Mouse (Mus musculus): ENCODE results near the gene Paqr4. TPM values are rescaled to one million over a fixed set of nuclear protein-coding genes. Genes with fewer than 3 reads are reported as not detected.
"Not testable (repeated sequence)": the region's sequence is repeated elsewhere in the genome, so short reads cannot be mapped to it uniquely, and the experiment has no call there.

Gene Paqr4
- polyA plus RNA-seq, 1 experiment from 2014 or later = 37.1 TPM

DNA sequence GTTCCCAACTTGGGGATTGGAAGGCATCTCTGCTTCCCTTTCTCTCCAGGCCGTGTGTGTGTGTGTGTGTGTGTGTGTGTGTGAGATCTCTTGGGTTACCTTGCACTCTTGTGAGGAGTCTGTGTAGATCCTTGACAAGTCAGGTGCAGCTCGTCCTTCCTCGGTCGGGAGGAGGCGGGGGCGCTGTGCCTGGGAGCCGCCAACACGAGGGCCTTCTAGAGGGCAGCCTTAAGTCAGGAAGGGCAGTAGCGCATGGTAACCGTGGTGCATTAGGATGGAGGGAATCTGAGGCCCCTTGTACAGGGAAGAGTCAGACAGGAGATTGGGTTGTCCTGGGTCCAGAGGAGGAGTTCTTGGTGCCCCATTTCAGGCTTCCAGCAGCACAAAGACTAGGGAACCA, 35.5 kb upstream of the Paqr4 start:
- Histone ChIP-seq H3K9ac (ENCODE audit: low read length) (no peak overlapping the region), H3K4me2 (ENCODE audit: low read depth) (no peak overlapping the region), H3K9me3 (ENCODE audit: control insufficient read depth, low read length) (no peaks in the 10 kb centered on the region), H3K4me1 (ENCODE audit: control insufficient read depth, insufficient read depth, low read length) (no peaks in the 10 kb centered on the region), H3K36me3 (ENCODE audit: control insufficient read depth, insufficient read depth, low read length) (no peaks in the 10 kb centered on the region; the same call in 1 of the 2 replicates), H3K27me3 (ENCODE audit: control insufficient read depth, insufficient read depth, low read length) (no peaks in the 10 kb centered on the region), H3K4me3 (ENCODE audit: low read depth, low read length) (no peak overlapping the region), H3K27ac (ENCODE audit: low read depth, low read length) (no peak overlapping the region)
- DNase-seq (ENCODE audit: low spot score) (no peak), ATAC-seq (ENCODE audit: insufficient read depth, low FRiP score, low TSS enrichment) (no peak)
- 79% methylated on average over 10 of the region's 10 CpGs for WGBS

DNA sequence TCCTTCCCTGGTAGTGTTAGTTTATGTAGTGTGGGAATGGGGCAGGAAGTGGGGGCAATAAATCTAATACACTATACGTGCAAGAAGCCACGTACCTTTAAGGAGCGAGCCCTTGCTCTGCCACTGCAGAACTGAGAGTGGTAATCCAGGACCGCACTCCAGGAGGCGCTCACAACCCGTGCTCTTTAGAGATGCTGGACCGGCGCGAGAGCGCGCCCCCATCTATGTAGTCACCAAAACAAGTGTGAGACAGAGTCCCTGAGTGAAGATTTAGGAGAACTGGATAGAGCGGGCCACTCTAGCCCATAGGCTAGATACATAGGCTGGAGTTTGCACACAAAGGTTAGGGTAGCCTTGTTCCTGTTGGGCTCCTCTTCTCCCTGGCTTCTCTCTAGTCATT, 33.4 kb upstream of the Paqr4 start:
- Histone ChIP-seq H3K9ac (ENCODE audit: low read length) (no peak overlapping the region), H3K4me3 (ENCODE audit: low read depth, low read length) (no peak overlapping the region), H3K4me2 (ENCODE audit: low read depth) (no peak overlapping the region), H3K27ac (ENCODE audit: low read depth, low read length) (no peak overlapping the region), H3K9me3 (ENCODE audit: control insufficient read depth, low read length) (no peaks in the 10 kb centered on the region), H3K27me3 (ENCODE audit: control insufficient read depth, insufficient read depth, low read length) (no peaks in the 10 kb centered on the region), H3K4me1 (ENCODE audit: control insufficient read depth, insufficient read depth, low read length) (peaks cover 5% of the 10 kb centered on the region), H3K36me3 (ENCODE audit: control insufficient read depth, insufficient read depth, low read length) (no peaks in the 10 kb centered on the region; the same call in 1 of the 2 replicates)
- 6% methylated on average over 12 of the region's 12 CpGs for WGBS
- DNase-seq (ENCODE audit: low spot score) (peak; percentile 80), ATAC-seq (ENCODE audit: insufficient read depth, low FRiP score, low TSS enrichment) (peak; percentile 14; the same call in 1 of the 2 replicates)

DNA sequence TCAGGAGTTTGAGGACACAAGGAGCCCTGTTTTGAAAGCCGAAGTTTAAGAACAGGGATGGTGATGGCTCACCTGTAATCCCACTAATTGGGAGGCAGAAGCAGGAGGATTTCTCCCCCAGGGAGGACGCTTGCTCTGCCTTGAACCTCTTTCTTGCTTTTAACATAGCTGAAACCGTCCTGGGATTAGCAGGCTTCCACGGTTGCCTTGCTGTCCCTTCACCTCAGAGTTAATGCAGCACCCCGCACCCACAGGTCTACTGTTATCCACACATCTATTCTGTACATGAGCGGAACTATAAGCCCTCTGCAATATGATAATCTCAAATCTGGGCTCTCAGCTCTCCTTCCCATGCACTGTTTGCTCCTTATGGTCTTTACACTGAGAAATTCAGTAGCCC, 33.0 kb upstream of the Paqr4 start:
- H3K4me3 ChIP-seq (ENCODE audit: low read depth, low read length) = no peak overlapping the region
- peaks cover 5% of the 10 kb centered on the region for H3K4me1 ChIP-seq (ENCODE audit: control insufficient read depth, insufficient read depth, low read length)
- no peak for ATAC-seq (ENCODE audit: insufficient read depth, low FRiP score, low TSS enrichment)
- no peak overlapping the region for H3K9ac ChIP-seq (ENCODE audit: low read length)
- no peaks in the 10 kb centered on the region; the same call in 1 of the 2 replicates for H3K36me3 ChIP-seq (ENCODE audit: control insufficient read depth, insufficient read depth, low read length)
- H3K4me2 ChIP-seq (ENCODE audit: low read depth) = no peak overlapping the region
- 79% methylated on average over 6 of the region's 6 CpGs for WGBS
- H3K27ac ChIP-seq (ENCODE audit: low read depth, low read length) = no peak overlapping the region
- H3K27me3 ChIP-seq (ENCODE audit: control insufficient read depth, insufficient read depth, low read length) = no peaks in the 10 kb centered on the region
- H3K9me3 ChIP-seq (ENCODE audit: control insufficient read depth, low read length) = no peaks in the 10 kb centered on the region
- DNase-seq (ENCODE audit: low spot score) = no peak

DNA sequence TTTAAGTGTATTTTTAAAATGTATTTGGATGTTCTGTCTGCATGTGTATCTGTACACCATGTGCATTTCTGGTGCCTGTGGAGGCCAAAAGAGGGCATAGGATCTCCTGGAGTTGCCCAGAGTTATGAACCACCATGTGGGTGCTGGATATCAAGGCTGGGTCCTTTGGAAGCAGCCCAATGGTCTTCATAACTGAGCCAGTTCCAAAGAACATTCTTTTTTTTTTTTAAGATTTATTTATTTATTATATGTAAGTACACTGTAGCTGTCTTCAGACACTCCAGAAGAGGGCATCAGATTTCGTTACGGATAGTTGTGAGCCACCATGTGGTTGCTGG, 31.5 kb upstream of the Paqr4 start:
- not testable (repeated sequence) for H3K27me3 ChIP-seq (ENCODE audit: control insufficient read depth, insufficient read depth, low read length); H3K4me1 ChIP-seq (ENCODE audit: control insufficient read depth, insufficient read depth, low read length); DNase-seq (ENCODE audit: low spot score); H3K9ac ChIP-seq (ENCODE audit: low read length); H3K27ac ChIP-seq (ENCODE audit: low read depth, low read length); ATAC-seq (ENCODE audit: insufficient read depth, low FRiP score, low TSS enrichment); H3K36me3 ChIP-seq (ENCODE audit: control insufficient read depth, insufficient read depth, low read length); H3K9me3 ChIP-seq (ENCODE audit: control insufficient read depth, low read length)
- WGBS = 54% methylated on average over 2 of the region's 2 CpGs
- H3K4me3 ChIP-seq (ENCODE audit: low read depth, low read length) = peak overlapping the region; percentile 79; the same call in 1 of the 2 replicates
- H3K4me2 ChIP-seq (ENCODE audit: low read depth) = peak overlapping the region; percentile 64

DNA sequence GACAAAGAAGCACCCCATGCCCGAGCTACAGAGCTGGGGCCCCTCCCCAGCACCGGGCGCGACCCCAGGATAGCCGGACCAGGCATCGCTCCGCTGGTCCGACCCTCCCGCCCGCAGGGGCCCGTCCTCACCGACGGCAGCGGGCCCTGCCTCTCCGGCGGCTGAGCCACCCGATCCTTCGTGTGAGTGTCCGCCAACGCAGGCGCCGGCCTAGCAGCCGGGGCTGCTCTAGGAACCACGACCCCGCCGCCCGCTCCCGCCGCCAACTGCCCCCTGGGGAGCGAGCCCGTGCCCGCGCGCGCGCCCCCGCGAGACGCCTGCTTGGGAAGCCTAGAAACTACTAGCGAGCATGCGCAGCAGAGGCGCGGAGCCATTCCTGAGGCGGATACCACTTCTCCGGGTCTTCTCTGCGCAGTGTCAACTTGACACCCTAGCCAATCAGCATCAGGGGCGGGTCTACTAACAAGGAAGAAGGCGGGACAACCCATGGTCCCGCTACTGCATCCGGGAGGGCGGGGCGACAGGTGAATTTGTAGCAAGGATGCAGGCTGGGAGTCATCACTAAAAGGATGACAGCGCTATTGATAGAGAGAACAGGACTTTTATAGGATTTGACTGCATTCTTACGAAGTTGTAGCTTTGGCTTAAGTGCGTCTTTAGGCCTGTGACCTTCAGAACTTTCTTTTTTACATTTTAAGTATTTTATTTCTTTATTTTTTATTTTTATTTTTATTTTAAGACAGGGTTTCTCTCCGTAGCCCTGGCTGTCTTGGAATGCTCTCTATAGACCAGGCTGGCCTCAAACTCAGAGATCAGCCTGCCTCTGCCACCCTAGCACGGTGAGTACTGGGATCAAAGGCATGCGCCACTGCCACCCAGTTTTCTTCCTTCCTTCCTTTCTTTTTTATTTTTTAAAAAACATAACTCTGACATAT, 30.9 kb upstream of the Paqr4 start, which contains the start of gene Flywch1:
Flywch1 (minus strand) TSS at position 319 of the 935 bp plus-strand sequence.
- H3K9ac ChIP-seq (ENCODE audit: low read length) = peak within 1 kb of the TSS; percentile 92
- no peaks in the 10 kb centered on the region for H3K9me3 ChIP-seq (ENCODE audit: control insufficient read depth, low read length)
- peaks cover 5% of the 10 kb centered on the region for H3K4me1 ChIP-seq (ENCODE audit: control insufficient read depth, insufficient read depth, low read length)
- DNase-seq (ENCODE audit: low spot score) = peak; percentile 98
- peak within 1 kb of the TSS; percentile 76 for H3K27ac ChIP-seq (ENCODE audit: low read depth, low read length)
- peak within 1 kb of the TSS; percentile 79 for H3K4me3 ChIP-seq (ENCODE audit: low read depth, low read length)
- H3K4me2 ChIP-seq (ENCODE audit: low read depth) = peak within 1 kb of the TSS; percentile 64
- no peaks in the 10 kb centered on the region for H3K27me3 ChIP-seq (ENCODE audit: control insufficient read depth, insufficient read depth, low read length)
- H3K36me3 ChIP-seq (ENCODE audit: control insufficient read depth, insufficient read depth, low read length) = no peaks in the 10 kb centered on the region; the same call in 1 of the 2 replicates
- WGBS = 3% methylated on average over 54 of the region's 58 CpGs
- peak; percentile 97 for ATAC-seq (ENCODE audit: insufficient read depth, low FRiP score, low TSS enrichment)

DNA sequence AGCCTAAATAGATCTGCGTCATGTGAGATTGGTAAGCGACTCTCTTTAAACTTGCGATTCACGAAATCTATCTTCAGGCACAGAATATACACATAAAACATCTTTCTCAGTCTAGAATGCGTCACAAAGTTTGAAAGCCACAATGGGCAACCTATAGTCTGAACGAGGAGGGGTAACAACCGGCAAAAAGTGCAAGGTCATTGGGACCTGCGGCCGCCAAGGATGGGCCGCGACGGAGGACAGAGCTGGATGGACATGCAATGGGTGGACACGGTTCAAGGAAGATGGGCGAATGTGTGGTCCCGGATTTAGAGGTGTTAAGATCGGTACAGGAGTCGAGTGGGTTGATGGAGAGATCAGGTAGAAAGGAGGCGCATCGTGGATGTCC, 30.2 kb upstream of the Paqr4 start:
- ATAC-seq (ENCODE audit: insufficient read depth, low FRiP score, low TSS enrichment) (peak; percentile 36; the same call in 1 of the 2 replicates), DNase-seq (ENCODE audit: low spot score) (no peak)
- Histone ChIP-seq H3K27ac (ENCODE audit: low read depth, low read length) (peak overlapping the region; percentile 76), H3K36me3 (ENCODE audit: control insufficient read depth, insufficient read depth, low read length) (no peaks in the 10 kb centered on the region; the same call in 1 of the 2 replicates), H3K4me1 (ENCODE audit: control insufficient read depth, insufficient read depth, low read length) (peaks cover 5% of the 10 kb centered on the region), H3K4me3 (ENCODE audit: low read depth, low read length) (peak overlapping the region; percentile 79), H3K9ac (ENCODE audit: low read length) (peak overlapping the region; percentile 92), H3K9me3 (ENCODE audit: control insufficient read depth, low read length) (no peaks in the 10 kb centered on the region), H3K4me2 (ENCODE audit: low read depth) (peak overlapping the region; percentile 64), H3K27me3 (ENCODE audit: control insufficient read depth, insufficient read depth, low read length) (no peaks in the 10 kb centered on the region)
- WGBS = 1% methylated on average over 19 of the region's 19 CpGs

DNA sequence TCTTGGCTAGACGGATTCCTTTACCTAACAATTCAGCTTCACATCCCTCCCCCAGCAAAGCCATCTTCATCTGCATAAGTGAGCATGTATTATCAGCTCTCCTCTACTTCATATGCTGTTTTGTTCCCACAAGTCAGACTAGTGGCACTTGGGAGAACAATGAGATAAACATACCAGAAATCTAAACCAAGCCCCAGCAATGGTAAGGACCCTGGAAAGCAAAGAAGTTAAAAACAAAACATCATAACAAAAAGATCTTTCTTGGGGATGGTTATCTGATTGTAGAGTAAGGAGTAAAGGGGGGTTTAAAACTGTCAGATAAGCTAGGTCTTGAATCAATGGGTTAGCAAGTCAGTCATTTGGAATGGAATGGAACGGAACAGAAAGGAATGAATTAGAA, 29.8 kb upstream of the Paqr4 start:
- H3K4me1 ChIP-seq (ENCODE audit: control insufficient read depth, insufficient read depth, low read length) = peaks cover 5% of the 10 kb centered on the region
- H3K4me3 ChIP-seq (ENCODE audit: low read depth, low read length) = peak overlapping the region; percentile 79
- 12% methylated on average over 2 of the region's 2 CpGs for WGBS
- no peak for ATAC-seq (ENCODE audit: insufficient read depth, low FRiP score, low TSS enrichment)
- no peak for DNase-seq (ENCODE audit: low spot score)
- H3K36me3 ChIP-seq (ENCODE audit: control insufficient read depth, insufficient read depth, low read length) = no peaks in the 10 kb centered on the region; the same call in 1 of the 2 replicates
- peak overlapping the region; percentile 64 for H3K4me2 ChIP-seq (ENCODE audit: low read depth)
- no peak overlapping the region for H3K27ac ChIP-seq (ENCODE audit: low read depth, low read length)
- H3K9ac ChIP-seq (ENCODE audit: low read length) = peak overlapping the region; percentile 92
- H3K27me3 ChIP-seq (ENCODE audit: control insufficient read depth, insufficient read depth, low read length) = no peaks in the 10 kb centered on the region
- no peaks in the 10 kb centered on the region for H3K9me3 ChIP-seq (ENCODE audit: control insufficient read depth, low read length)

DNA sequence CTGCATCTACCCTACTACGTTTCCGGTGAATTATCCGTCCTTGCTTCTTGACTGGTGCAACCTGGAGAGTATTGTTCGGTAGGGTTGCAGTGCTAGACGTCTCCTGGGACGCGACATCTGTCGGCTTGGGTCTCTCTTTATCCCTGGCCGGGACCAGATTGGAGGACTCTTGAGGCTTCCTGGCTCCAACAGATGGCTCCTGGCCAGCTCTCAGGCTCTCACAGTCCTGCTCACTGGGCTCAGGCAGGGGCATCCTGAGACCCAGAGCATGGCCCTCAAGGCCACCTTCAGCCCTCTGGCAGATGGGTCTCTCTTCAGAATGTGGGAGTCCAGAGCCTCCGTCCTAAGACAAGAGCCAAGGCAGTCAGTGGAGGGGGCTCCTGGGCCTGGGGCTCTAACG, 22.3 kb upstream of the Paqr4 start:
- H3K36me3 ChIP-seq (ENCODE audit: control insufficient read depth, insufficient read depth, low read length) = peaks cover 26% of the 10 kb centered on the region
- H3K4me1 ChIP-seq (ENCODE audit: control insufficient read depth, insufficient read depth, low read length) = no peaks in the 10 kb centered on the region
- H3K27ac ChIP-seq (ENCODE audit: low read depth, low read length) = no peak overlapping the region
- no peak for DNase-seq (ENCODE audit: low spot score)
- no peak overlapping the region for H3K9ac ChIP-seq (ENCODE audit: low read length)
- no peaks in the 10 kb centered on the region for H3K9me3 ChIP-seq (ENCODE audit: control insufficient read depth, low read length)
- H3K4me2 ChIP-seq (ENCODE audit: low read depth) = no peak overlapping the region
- H3K4me3 ChIP-seq (ENCODE audit: low read depth, low read length) = no peak overlapping the region
- 93% methylated on average over 11 of the region's 11 CpGs for WGBS
- ATAC-seq (ENCODE audit: insufficient read depth, low FRiP score, low TSS enrichment) = no peak
- no peaks in the 10 kb centered on the region for H3K27me3 ChIP-seq (ENCODE audit: control insufficient read depth, insufficient read depth, low read length)

DNA sequence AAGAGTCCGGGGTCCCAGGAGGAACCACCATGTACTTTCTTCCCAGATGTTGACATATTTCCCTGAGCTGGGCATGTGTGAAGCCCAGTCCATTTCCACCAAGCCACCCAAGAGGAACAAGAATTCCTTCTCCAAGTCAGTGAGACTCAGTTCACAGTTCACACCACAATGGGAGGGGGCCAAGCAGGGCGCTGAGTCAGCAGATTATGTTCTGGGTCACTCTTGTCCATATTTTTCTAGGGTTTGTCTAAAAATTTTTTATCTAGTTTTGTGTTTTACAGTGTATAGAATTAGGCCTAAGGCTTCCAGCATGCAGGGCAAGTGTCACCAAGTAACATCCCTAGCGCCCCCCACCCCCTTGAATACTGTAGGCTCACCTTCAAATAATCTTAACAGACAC, 20.5 kb upstream of the Paqr4 start:
- H3K9ac ChIP-seq (ENCODE audit: low read length) = no peak overlapping the region
- no peak overlapping the region for H3K4me3 ChIP-seq (ENCODE audit: low read depth, low read length)
- ATAC-seq (ENCODE audit: insufficient read depth, low FRiP score, low TSS enrichment) (no peak), DNase-seq (ENCODE audit: low spot score) (no peak)
- no peaks in the 10 kb centered on the region for H3K4me1 ChIP-seq (ENCODE audit: control insufficient read depth, insufficient read depth, low read length)
- WGBS = 89% methylated on average over 3 of the region's 3 CpGs
- H3K27me3 ChIP-seq (ENCODE audit: control insufficient read depth, insufficient read depth, low read length) = no peaks in the 10 kb centered on the region
- H3K27ac ChIP-seq (ENCODE audit: low read depth, low read length) = no peak overlapping the region
- H3K36me3 ChIP-seq (ENCODE audit: control insufficient read depth, insufficient read depth, low read length) = peaks cover 39% of the 10 kb centered on the region
- no peak overlapping the region for H3K4me2 ChIP-seq (ENCODE audit: low read depth)
- H3K9me3 ChIP-seq (ENCODE audit: control insufficient read depth, low read length) = no peaks in the 10 kb centered on the region

Data from neural tube, embryonic 11.5 days (tissue).